Mouse (Mus musculus) kidney, adult 18-20 months (tissue): ENCODE data around the gene Alg12.

Source experiments
- DNase-seq: peaks from one replicate; pipeline ENCODE4 v3.0.0; 2021

Alg12 gene

GRCm38 (mm10) chr15:88854969-88855830 lies 36.1 kb upstream of the Alg12 start:
- DNase-seq = peak; percentile 57

- peak; percentile 82 for DNase-seq
These were observed 35.2 kb upstream of the Alg12 start for GRCm38 (mm10) chr15:88854119-88854968.

DNA sequence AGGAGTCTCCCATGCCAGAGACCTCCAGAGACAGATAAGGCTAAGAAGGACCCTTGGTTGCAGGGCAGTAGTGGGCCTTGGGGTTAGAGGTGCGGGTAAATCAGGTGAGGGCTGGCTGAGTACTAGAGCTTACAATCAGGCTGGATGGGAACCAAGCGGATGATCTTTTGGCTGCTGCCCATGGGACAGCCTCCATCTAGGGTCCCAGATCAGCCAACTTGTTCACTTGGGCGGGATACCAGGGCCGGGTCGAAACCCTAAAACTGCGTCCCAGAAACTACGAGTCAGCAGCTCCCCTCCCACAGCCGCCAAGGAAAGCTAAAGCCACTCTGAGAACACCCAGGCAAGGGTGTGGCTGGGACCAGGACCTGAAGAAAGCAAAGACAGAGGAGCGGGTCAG lies 34.0 kb upstream of the Alg12 start:
- peak; percentile 28 for DNase-seq

DNA sequence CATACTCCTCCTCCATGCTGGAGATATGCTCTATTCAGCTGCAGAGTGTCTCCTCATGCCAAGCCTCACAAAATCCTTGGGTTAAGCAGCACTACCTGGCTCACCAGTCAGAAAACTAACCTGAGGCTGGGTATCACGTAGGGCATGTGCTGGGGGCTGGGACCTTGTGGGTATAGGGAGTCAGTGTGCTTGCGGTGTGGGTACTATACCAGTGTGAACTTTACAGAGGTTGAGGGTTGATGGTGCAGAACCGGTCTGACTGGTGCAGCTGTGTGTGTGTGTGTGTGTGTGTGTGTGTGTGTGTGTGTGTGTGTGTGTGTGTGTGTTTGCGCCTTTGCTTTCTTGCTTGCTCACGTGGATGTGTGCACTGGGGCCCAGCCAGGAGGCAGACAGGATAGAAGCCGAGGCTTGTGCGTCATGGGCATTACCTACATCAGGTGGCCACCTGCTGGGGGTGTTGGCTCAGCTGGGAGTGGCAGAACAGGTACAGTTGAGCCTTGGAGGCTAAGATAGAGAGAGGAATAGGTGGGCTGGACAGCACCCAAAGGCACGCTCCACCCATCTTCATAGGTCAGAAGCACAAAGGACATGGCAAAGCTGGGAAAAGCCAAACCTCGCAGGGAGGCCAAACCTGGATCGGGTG lies 32.5 kb upstream of the Alg12 start:
- peak; percentile 88 for DNase-seq

DNA sequence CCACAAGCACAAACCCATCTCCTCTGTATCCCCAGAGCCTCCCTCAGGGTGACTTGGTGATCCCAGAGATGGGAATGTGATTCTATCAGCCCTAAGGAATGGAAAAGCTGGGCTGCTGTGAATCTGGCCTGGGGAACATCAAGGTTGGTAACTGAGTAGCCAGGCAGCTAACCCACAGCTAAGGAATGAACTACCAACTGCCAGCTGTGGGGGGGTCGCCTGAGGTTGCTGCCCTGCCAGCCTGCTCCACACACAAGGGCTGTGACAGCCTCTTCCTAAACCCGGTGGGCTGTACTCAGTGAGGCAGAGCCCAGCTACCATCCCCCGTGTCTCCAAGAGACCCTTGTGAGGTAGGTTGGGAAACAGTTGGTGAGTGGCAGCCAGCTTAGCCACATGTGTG lies 32.0 kb upstream of the Alg12 start:
- peak; percentile 76 for DNase-seq

DNA sequence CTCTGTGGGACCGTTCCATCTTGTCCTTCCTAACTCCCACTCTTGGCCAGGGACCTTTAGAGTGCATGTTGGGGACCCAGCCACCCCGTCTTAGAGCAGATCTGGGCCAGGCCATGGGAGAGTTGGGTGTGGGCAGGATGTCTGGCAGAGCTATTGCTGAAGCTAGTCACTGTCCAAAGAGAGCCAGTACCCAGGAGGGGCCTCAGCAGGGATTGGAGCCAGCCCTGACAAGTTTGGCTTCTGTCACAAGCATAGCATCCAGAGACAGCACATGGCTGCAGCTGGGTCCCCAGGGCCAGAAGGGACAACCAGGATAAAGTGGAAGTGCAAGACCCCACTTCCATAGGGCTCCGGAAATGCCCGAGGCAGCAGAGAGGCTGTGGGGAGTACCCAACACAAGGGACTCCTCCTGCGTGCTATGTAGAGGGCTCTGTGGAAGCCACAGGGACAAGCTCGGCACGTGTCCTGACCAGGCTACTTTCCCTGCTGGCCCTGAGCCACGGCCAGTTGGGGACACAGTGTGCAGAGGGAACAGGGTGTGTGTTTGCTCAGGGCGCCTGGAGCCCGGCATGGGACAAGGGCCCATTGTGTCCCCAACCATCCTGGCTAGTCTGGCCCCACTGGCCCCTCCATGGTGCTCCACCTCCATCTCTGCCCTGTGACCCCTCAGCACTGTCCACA lies 31.2 kb upstream of the Alg12 start:
- DNase-seq = peak; percentile 97

DNA sequence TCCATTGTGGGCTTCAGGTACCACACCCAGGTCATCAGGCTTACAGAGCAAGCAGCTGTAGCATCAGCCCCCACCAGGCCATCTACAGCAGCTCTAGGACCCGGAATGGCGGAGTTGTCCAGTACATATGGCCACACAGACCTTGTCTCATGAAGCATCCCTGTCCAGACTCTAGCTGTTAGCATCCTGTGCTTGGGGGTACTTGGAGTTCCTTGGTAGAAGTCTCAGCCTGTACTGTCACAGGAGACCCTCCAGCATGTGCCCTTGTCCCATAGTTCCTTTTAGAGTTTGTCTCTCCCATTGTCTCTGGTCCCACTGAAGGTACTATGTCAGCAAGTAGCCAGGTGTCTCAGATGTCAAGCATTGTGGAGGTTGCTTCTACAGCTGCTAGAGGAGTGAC lies 30.5 kb upstream of the Alg12 start:
- DNase-seq = no peak

DNA sequence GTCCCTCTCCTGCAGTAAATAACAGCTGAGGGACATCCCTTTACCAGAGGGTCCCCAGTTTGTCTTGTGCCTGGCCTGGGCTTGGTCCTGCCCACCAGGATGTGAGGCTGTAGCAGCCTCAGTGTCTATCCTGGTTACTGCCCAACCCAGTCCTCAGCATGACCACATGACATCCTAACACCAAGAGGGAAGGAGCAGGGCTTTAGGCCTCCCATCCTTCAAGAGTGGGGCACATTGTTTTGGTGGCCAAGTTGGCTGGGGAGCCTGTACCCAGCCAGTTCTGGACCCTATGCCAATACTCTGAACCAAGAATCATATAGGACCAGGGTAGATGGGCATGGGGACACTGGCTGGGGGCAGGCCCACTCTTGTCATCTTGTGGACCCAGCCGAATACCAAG lies 29.5 kb upstream of the Alg12 start:
- no peak for DNase-seq

DNA sequence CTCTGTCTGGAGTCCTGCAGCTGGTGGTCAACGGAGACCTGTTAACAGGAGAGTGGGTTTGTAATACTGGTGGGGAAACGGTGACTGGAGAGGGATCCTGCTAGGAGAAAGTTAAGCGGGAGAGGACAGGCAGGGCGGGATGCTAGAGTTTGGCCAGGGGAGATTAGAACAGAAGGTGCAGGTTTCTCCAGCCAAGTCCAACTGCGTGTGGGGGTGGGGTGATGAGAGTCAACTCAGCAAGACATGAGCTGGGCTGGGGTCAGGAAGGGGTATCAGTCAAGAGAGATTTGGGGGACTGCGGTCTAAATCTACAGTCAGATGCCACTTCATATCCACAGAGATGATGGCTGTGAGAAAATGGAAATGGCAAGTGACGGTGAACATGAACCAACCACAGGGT lies 25.8 kb upstream of the Alg12 start:
- no peak for DNase-seq

- DNase-seq = no peak
These were observed 24.5 kb upstream of the Alg12 start for GRCm38 (mm10) chr15:88843486-88844097.

DNA sequence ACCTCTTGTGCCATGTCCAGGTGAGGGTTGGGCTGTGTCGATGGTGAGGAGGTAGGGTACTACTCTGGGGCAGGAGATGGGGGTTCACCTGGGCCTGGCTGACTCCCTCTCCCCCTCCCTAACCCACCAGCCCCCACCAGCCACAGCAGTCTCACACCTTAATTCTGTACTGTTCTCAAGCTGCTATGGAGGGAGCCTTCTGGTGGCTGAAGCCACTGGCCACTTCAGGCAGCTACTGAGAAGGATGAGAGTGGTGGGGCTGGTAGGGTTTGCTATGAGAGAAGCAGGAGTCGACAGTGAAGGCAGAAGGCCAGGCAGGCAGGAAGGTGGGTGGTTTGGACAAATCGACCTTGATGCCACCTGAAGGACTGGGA lies 23.2 kb upstream of the Alg12 start:
- DNase-seq = no peak

DNA sequence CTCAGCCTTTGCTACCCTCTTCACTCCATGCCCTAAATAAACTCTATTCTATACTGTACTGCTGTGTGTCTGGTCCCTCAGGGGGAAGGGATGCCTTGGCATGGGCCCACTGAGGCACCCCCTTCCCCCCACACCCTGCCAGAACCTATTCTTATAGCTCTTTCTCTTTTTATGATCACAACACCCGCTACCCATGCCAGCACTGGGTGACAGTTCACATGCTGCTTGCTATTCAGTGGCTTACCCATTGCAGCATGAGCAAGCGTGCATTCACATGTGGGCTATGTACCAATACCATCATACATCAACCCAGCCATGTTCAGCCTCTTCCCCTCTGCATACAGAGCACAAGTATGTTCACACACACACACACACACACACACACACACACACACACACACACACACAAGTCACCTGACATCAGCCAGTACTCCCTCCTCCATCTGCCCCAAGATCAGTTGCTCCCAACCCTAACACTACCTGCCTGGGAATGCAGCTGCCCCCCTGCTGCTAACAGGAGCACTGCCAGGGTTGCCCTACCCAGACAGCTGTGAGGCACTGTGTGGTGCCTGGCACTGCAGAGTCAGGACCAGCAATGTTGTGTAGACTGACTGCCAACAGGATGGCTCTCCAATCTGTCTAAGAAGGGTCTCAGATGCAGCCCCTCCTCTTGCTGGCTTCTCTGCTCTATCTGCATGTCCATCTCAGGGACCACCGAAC lies 22.6 kb upstream of the Alg12 start:
- no peak for DNase-seq

GRCm38 (mm10) chr15:88841160-88841559 lies 22.0 kb upstream of the Alg12 start:
- no peak for DNase-seq

- peak; percentile 62 for DNase-seq
These were observed 21.0 kb upstream of the Alg12 start for GRCm38 (mm10) chr15:88840126-88840525.

- DNase-seq = peak; percentile 72
These were observed 20.2 kb upstream of the Alg12 start for GRCm38 (mm10) chr15:88839271-88839670.

GRCm38 (mm10) chr15:88837977-88838376 lies 18.9 kb upstream of the Alg12 start:
- peak; percentile 69 for DNase-seq

DNA sequence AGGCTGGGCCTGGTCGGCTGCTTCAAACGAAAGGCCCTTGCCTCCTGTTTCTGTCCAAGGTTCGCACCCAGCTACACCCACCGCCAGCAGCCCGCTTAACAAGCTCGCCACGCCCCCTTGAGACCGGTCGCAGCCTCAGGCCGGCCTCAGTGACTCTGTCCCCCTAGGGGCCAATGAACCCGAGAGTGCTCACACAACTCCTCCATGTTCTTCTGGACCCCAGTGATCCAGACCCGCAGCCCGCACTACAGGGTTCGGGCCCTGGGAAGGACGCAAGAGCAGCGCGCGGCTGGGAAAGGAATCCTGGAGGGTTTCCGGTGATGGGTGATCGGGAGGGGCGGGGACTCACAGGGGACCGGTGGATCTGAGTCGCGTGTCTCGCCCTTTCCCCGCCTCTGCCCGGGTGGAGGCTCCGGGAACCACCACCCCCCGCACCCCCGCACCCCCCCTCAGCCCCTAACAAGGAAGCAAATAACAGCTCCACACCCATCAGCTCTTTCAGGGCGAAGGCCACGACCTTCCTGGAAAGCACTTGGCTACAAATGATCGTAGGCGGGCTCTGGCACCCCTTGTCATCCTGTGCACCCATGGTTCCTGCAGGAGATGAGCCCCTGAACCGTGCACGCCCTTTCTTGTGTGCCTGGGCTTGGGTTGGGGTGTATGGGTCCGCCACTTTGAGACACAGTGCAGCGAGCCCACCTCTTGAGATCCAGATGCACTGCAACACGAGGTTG lies 18.2 kb upstream of the Alg12 start:
- peak; percentile 81 for DNase-seq

DNA sequence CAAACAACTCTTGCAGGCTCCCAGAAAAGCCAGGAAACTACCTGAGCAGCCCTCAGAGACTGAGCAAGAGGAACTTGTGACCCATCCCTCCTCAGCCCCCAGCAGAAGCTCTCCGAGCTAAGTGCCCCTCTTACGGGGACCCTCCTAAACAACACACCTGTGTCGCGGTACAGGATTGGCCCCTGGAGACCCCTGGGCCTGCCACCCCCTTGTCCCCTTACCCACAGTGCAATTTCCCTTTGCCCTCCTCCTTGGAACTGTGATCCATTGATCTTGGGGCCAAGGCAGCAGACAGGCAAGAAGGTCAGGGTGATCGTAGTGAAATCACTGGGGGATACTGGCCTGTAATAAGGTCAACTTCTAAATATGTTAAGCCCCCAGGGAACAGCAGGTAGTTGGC lies 17.5 kb upstream of the Alg12 start:
- DNase-seq = no peak

- peak; percentile 37 for DNase-seq
These were observed 16.9 kb upstream of the Alg12 start for GRCm38 (mm10) chr15:88836031-88836430.

- peak; percentile 67 for DNase-seq
These were observed 13.4 kb upstream of the Alg12 start for GRCm38 (mm10) chr15:88832536-88832935.

GRCm38 (mm10) chr15:88831482-88831881 lies 12.4 kb upstream of the Alg12 start:
- peak; percentile 97 for DNase-seq
